ENCODE assay signal across 8 mouse cellular contexts in genomic region chr11:78697753-78698171, GRCm38 (mm10). TPM values are rescaled to one million over a fixed set of nuclear protein-coding genes. Genes with fewer than 3 reads are reported as not detected.
A peak's percentile ranks its signal among the peaks of the same experiment; 100 is the strongest.
DNase-seq lines count a peak whose midpoint lies in the region; ATAC-seq lines count a peak whose summit lies in the region.

No protein-coding gene starts in this region.

- H3K27me3 ChIP-seq in hindbrain, embryonic 12.5 days, result 0 out of 2 replicates have a peak, but pooled peaks cover 3% of the 10 kb centered on the region

- peak overlapping the region; percentile 87 for H3K4me3 ChIP-seq in hindbrain, embryonic 12.5 days

- ATAC-seq in hindbrain, embryonic 12.5 days (ENCODE audit: low FRiP score), result peak; percentile 94

- H3K9me3 ChIP-seq in hindbrain, embryonic 12.5 days (replicated peaks), result no peaks in the 10 kb centered on the region

- under 1% methylated on average over 12 of the region's 12 CpGs for WGBS in hindbrain, embryonic 12.5 days

- H3K4me1 ChIP-seq in hindbrain, embryonic 12.5 days, result peaks cover 30% of the 10 kb centered on the region

- no peaks in the 10 kb centered on the region for H3K36me3 ChIP-seq in hindbrain, embryonic 12.5 days

- peak overlapping the region; percentile 21; the same call in 1 of the 2 replicates for H3K4me2 ChIP-seq in hindbrain, embryonic 12.5 days (replicated peaks)

- DNase-seq in NIH3T3 (ENCODE audit: low read depth), result peak; percentile 96
- peak; percentile 96 to 97 for DNase-seq in cerebellum, postnatal 10 days
- peak; percentile 84 to 90 for DNase-seq in frontal cortex, postnatal 10 days (ENCODE audit: low spot score in 2 of 2)
- peak; percentile 84 to 96 for DNase-seq in layer of hippocampus, postnatal 14 days (ENCODE audit: low spot score in 2 of 2)
- DNase-seq in lung, postnatal 14 days, result peak; percentile 89
- peak; percentile 85 for DNase-seq in retina, adult 2 months (ENCODE audit: low read depth, low spot score)
- peak; percentile 85 to 86 for DNase-seq in thymus, postnatal 36 days

- peak overlapping the region; percentile 87 for H3K27ac ChIP-seq in hindbrain, embryonic 12.5 days

- H3K9ac ChIP-seq in hindbrain, embryonic 12.5 days, result no peak overlapping the region

RNA-seq across cellular contexts. Expression of gene Nlk, which starts 0.6 kb away (rescaled TPM):
- 25.3 and 26.6 TPM in 2 replicates for polyA plus RNA-seq in hindbrain, embryonic 12.5 days (2016; fragmentation: Nextera tagmentation; extraction: Ambion mirVana)
- total RNA-seq in layer of hippocampus, postnatal 14 days (2021), result 10 to 100 TPM; 38.3 to 41.4 TPM

RNA-seq across cellular contexts. Expression of gene Ccnq, which starts 53.8 kb away (rescaled TPM):
- 29.2 and 31.3 TPM in 2 replicates for polyA plus RNA-seq in hindbrain, embryonic 12.5 days (2016; fragmentation: Nextera tagmentation; extraction: Ambion mirVana)
- 10 to 100 TPM; 17.4 to 18.4 TPM for total RNA-seq in layer of hippocampus, postnatal 14 days (2021)

Comparison
In these comparisons a context has a peak if more than half of its experiments do, and no peak if none do; other contexts are left out.
1. Peak in every context shown above with its lines: DNase-seq, ATAC-seq, H3K4me3 ChIP-seq and H3K27ac ChIP-seq.